Mouse (Mus musculus) hindbrain, embryonic 12.5 days (tissue): ENCODE measurements at regions not wholly inside any gene's neighbourhood (a gene's known extent, or its start where the extent isn't known, plus 50 kb on each side); places are given as distances from the start of the nearest gene placed in this dataset.
A peak's percentile ranks its signal among the peaks of the same experiment; 100 is the strongest.

Source experiments
- ATAC-seq: fragments of 200-750 bp; cut with Nextera tagmentation; 2 replicates; pipeline ENCODE4 v1.8.0; 2017; ENCODE audit warnings: moderate TSS enrichment; ENCODE audit not compliant: low FRiP score
- H3K27ac ChIP-seq: fragments of 300-500 bp; sonication (generic); 2 replicates; pipeline ENCODE4 v1.5.1; 2016; ENCODE audit warnings: mild to moderate bottlenecking
- H3K27me3 ChIP-seq: fragments of 300-500 bp; sonication (generic); 2 replicates; pipeline ENCODE4 v1.6.1; 2016; ENCODE audit warnings: mild to moderate bottlenecking
- H3K36me3 ChIP-seq: fragments of 300-500 bp; sonication (generic); 2 replicates; pipeline ENCODE4 v1.6.1; 2016; ENCODE audit warnings: mild to moderate bottlenecking
- H3K4me1 ChIP-seq: fragments of 300-500 bp; sonication (generic); 2 replicates; pipeline ENCODE4 v1.6.1; 2016
- H3K4me2 ChIP-seq: fragments of 300-500 bp; sonication (generic); replicated peaks from 2 replicates; pipeline ENCODE4 v1.6.1; 2016; ENCODE audit warnings: mild to moderate bottlenecking
- H3K4me3 ChIP-seq: fragments of 300-500 bp; sonication (generic); 2 replicates; pipeline ENCODE4 v1.5.1; 2016; ENCODE audit warnings: mild to moderate bottlenecking
- H3K9ac ChIP-seq: fragments of 300-500 bp; sonication (generic); 2 replicates; pipeline ENCODE4 v1.6.1; 2016; ENCODE audit warnings: mild to moderate bottlenecking, moderate library complexity
- H3K9me3 ChIP-seq: fragments of 300-500 bp; sonication (generic); replicated peaks from 2 replicates; pipeline ENCODE4 v1.6.1; 2016; ENCODE audit warnings: mild to moderate bottlenecking
- WGBS: fragments of 180-500 bp; shearing (Covaris S2); methylation state at CpG from one replicate; pipeline ENCODE4 v1.1.7; 2016; 5-methylcytosine and 5-hydroxymethylcytosine counted together

GRCm38 (mm10) chr4:31658820-31659219 is 305.1 kb upstream of the Map3k7 start:
- Histone ChIP-seq H3K9me3 (no peaks in the 10 kb centered on the region), H3K36me3 (no peaks in the 10 kb centered on the region), H3K4me2 (no peak overlapping the region), H3K9ac (no peak overlapping the region), H3K27me3 (no peaks in the 10 kb centered on the region), H3K4me3 (no peak overlapping the region), H3K27ac (no peak overlapping the region), H3K4me1 (no peaks in the 10 kb centered on the region)
- ATAC-seq: no peak
- 59% methylated on average over 5 of the region's 5 CpGs for WGBS

- Histone ChIP-seq H3K9ac (no peak overlapping the region), H3K4me2 (no peak overlapping the region), H3K27me3 (no peaks in the 10 kb centered on the region), H3K4me3 (no peak overlapping the region), H3K27ac (no peak overlapping the region), H3K4me1 (no peaks in the 10 kb centered on the region), H3K36me3 (no peaks in the 10 kb centered on the region), H3K9me3 (no peaks in the 10 kb centered on the region)
- no peak for ATAC-seq
- 35% methylated on average over 4 of the region's 4 CpGs for WGBS
Measured at GRCm38 (mm10) chr4:31660896-31661295, 303.0 kb upstream of the Map3k7 start.

- WGBS: 66% methylated on average over 6 of the region's 6 CpGs
- Histone ChIP-seq H3K36me3 (no peaks in the 10 kb centered on the region), H3K4me3 (no peak overlapping the region), H3K9me3 (no peaks in the 10 kb centered on the region), H3K4me1 (no peaks in the 10 kb centered on the region), H3K27ac (no peak overlapping the region), H3K4me2 (no peak overlapping the region), H3K9ac (no peak overlapping the region), H3K27me3 (no peaks in the 10 kb centered on the region)
- peak; percentile 60 for ATAC-seq
Measured at GRCm38 (mm10) chr4:31671530-31672170, 292.2 kb upstream of the Map3k7 start.

- no peaks in the 10 kb centered on the region for H3K36me3 ChIP-seq
- H3K4me3 ChIP-seq: no peak overlapping the region
- no peaks in the 10 kb centered on the region for H3K9me3 ChIP-seq
- H3K27me3 ChIP-seq: no peaks in the 10 kb centered on the region
- no peak for ATAC-seq
- 69% methylated on average over 9 of the region's 9 CpGs for WGBS
- H3K4me2 ChIP-seq: no peak overlapping the region
- H3K9ac ChIP-seq: no peak overlapping the region
- no peaks in the 10 kb centered on the region for H3K4me1 ChIP-seq
- H3K27ac ChIP-seq: no peak overlapping the region
Measured at GRCm38 (mm10) chr4:31672171-31672841, 291.6 kb upstream of the Map3k7 start.

GRCm38 (mm10) chr4:31672842-31673171 is 291.1 kb upstream of the Map3k7 start:
- no peaks in the 10 kb centered on the region for H3K9me3 ChIP-seq
- H3K4me2 ChIP-seq: no peak overlapping the region
- no peaks in the 10 kb centered on the region for H3K36me3 ChIP-seq
- 87% methylated on average over 2 of the region's 2 CpGs for WGBS
- no peak overlapping the region for H3K9ac ChIP-seq
- no peak for ATAC-seq
- no peak overlapping the region for H3K27ac ChIP-seq
- no peak overlapping the region for H3K4me3 ChIP-seq
- no peaks in the 10 kb centered on the region for H3K4me1 ChIP-seq
- H3K27me3 ChIP-seq: no peaks in the 10 kb centered on the region

GRCm38 (mm10) chr4:31679007-31679590 is 284.8 kb upstream of the Map3k7 start:
- no peaks in the 10 kb centered on the region for H3K4me1 ChIP-seq
- 63% methylated on average over 13 of the region's 13 CpGs for WGBS
- no peaks in the 10 kb centered on the region for H3K9me3 ChIP-seq
- no peak for ATAC-seq
- no peak overlapping the region for H3K9ac ChIP-seq
- H3K27ac ChIP-seq: no peak overlapping the region
- H3K27me3 ChIP-seq: no peaks in the 10 kb centered on the region
- H3K4me3 ChIP-seq: no peak overlapping the region
- H3K36me3 ChIP-seq: no peaks in the 10 kb centered on the region
- no peak overlapping the region for H3K4me2 ChIP-seq

GRCm38 (mm10) chr4:31680958-31681357 is 282.9 kb upstream of the Map3k7 start:
- Histone ChIP-seq H3K27ac (no peak overlapping the region), H3K9ac (no peak overlapping the region), H3K4me3 (no peak overlapping the region), H3K27me3 (no peaks in the 10 kb centered on the region), H3K4me1 (no peaks in the 10 kb centered on the region), H3K4me2 (no peak overlapping the region), H3K36me3 (no peaks in the 10 kb centered on the region), H3K9me3 (no peaks in the 10 kb centered on the region)
- no peak for ATAC-seq
- 86% methylated on average over 2 of the region's 2 CpGs for WGBS

GRCm38 (mm10) chr4:31689083-31689482 is 274.8 kb upstream of the Map3k7 start:
- no peak for ATAC-seq
- WGBS: 98% methylated on average over 2 of the region's 2 CpGs

GRCm38 (mm10) chr4:31697769-31698505 is 266.0 kb upstream of the Map3k7 start:
- no peak overlapping the region for H3K9ac ChIP-seq
- no peaks in the 10 kb centered on the region for H3K27me3 ChIP-seq
- peak; percentile 48; the same call in 1 of the 2 replicates for ATAC-seq
- no peak overlapping the region for H3K4me2 ChIP-seq
- H3K4me1 ChIP-seq: no peaks in the 10 kb centered on the region
- no peak overlapping the region for H3K4me3 ChIP-seq
- H3K36me3 ChIP-seq: no peaks in the 10 kb centered on the region
- H3K9me3 ChIP-seq: no peaks in the 10 kb centered on the region
- no peak overlapping the region for H3K27ac ChIP-seq
- WGBS: 63% methylated on average over 9 of the region's 9 CpGs

More at GRCm38 (mm10) chr4:31689083-31689482, 274.8 kb upstream of the Map3k7 start:
- Histone ChIP-seq H3K36me3 (no peaks in the 10 kb centered on the region), H3K4me3 (no peak overlapping the region), H3K9me3 (no peaks in the 10 kb centered on the region), H3K4me1 (no peaks in the 10 kb centered on the region), H3K4me2 (no peak overlapping the region), H3K27ac (no peak overlapping the region), H3K27me3 (no peaks in the 10 kb centered on the region), H3K9ac (no peak overlapping the region)

- 75% methylated on average over 4 of the region's 4 CpGs for WGBS
- ATAC-seq: no peak
Measured at GRCm38 (mm10) chr4:31698506-31698782, 265.5 kb upstream of the Map3k7 start.

GRCm38 (mm10) chr4:31699296-31699695 is 264.6 kb upstream of the Map3k7 start:
- Histone ChIP-seq H3K9me3 (no peaks in the 10 kb centered on the region), H3K27ac (no peak overlapping the region), H3K4me3 (no peak overlapping the region), H3K4me2 (no peak overlapping the region), H3K27me3 (no peaks in the 10 kb centered on the region), H3K36me3 (no peaks in the 10 kb centered on the region), H3K4me1 (no peaks in the 10 kb centered on the region), H3K9ac (no peak overlapping the region)
- WGBS: 77% methylated on average over 5 of the region's 5 CpGs
- ATAC-seq: no peak

More at GRCm38 (mm10) chr4:31698506-31698782, 265.5 kb upstream of the Map3k7 start:
- no peaks in the 10 kb centered on the region for H3K27me3 ChIP-seq
- no peak overlapping the region for H3K4me3 ChIP-seq
- no peak overlapping the region for H3K4me2 ChIP-seq
- H3K27ac ChIP-seq: no peak overlapping the region
- H3K9ac ChIP-seq: no peak overlapping the region
- no peaks in the 10 kb centered on the region for H3K9me3 ChIP-seq
- no peaks in the 10 kb centered on the region for H3K4me1 ChIP-seq
- no peaks in the 10 kb centered on the region for H3K36me3 ChIP-seq

GRCm38 (mm10) chr4:31714054-31714651 is 249.7 kb upstream of the Map3k7 start:
- H3K27ac ChIP-seq: no peak overlapping the region
- ATAC-seq: no peak
- WGBS: 79% methylated on average over 2 of the region's 2 CpGs
- no peaks in the 10 kb centered on the region for H3K4me1 ChIP-seq
- H3K9me3 ChIP-seq: no peaks in the 10 kb centered on the region
- no peak overlapping the region for H3K4me3 ChIP-seq
- no peaks in the 10 kb centered on the region for H3K27me3 ChIP-seq
- H3K4me2 ChIP-seq: no peak overlapping the region
- H3K9ac ChIP-seq: no peak overlapping the region
- H3K36me3 ChIP-seq: no peaks in the 10 kb centered on the region
